Mouse (Mus musculus) monocyte, adult 5-6 weeks (primary cell): ENCODE results near the gene Pltp. TPM values are rescaled to one million over a fixed set of nuclear protein-coding genes. Genes with fewer than 3 reads are reported as not detected.
"Not testable (repeated sequence)": the region's sequence is repeated elsewhere in the genome, so short reads cannot be mapped to it uniquely, and the experiment has no call there.

ENCODE experiments used
- ATAC-seq: fragments of 153-309, 156-312 bp; replicated peaks from 2 replicates; pipeline ENCODE4 v1.8.0; 2017; ENCODE audit warnings: mild to moderate bottlenecking; ENCODE audit not compliant: low TSS enrichment, insufficient number of reproducible peaks, severe bottlenecking, poor library complexity, low FRiP score
- total RNA-seq: library from RNA; stranded (forward); fragments of 200-1000, 200-491, 200-594 nt; gene quantifications from 3 replicates; pipeline ENCODE4 v1.2.3, GENCODE M21; 2017

Pltp gene
- total RNA-seq, 1 experiment from 2014 or later, result 37.3 TPM

DNA sequence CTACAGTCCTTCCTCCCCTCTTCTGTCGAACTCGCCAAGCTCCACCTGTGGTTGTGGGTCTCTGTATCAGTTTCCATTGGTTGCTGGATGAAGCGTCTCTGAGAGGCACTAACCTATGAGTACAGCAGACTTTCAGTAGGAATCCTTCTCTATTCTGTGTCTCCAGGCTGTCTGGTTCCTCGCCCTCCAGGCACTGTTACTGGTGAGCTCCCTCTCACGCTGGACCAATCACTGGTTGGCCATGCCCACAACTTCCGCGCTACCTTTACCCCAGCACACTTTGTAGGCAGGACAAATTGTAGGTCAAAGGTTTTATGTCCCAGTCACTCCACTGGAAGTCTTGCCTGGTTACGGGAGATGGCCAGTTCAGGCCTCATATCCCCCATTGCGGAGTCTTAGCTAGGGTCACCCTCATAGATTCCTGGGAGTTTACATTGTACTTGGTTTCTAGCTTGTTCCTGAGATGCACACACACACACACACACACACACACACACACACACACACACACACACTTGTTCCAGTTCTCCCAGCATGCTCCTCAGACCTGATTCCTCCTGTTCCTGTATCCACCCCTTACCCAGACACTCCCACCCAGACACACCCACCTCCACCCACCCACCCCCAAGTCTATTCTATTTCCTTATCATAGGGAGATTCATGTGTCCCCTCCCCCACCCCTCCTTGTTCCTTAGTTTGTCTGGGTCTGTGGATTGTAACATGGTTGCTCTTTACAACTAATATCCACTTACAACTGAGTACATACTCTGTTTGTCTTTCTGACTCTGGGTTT, 2.3 kb upstream of the Pltp start:
- ATAC-seq, result no peak

DNA sequence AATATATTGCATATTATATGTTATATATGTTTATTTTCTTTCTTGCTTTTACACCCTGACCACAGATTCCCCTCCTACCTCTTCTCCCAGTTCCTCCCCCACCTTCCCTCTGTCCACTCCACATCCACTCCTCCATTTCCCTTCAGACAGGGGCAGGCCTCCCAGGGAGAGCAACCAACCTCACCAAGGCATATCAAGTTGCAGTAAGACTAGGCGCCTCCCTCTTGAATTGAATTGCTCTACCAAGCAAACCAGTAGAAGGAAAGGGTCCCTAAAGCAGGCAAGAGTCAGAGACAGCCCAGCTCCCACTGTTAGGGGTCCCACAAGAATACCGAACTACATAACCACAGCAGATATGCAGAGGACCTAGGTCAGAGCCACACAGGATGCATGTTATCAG, 1.6 kb upstream of the Pltp start:
- ATAC-seq, result no peak

DNA sequence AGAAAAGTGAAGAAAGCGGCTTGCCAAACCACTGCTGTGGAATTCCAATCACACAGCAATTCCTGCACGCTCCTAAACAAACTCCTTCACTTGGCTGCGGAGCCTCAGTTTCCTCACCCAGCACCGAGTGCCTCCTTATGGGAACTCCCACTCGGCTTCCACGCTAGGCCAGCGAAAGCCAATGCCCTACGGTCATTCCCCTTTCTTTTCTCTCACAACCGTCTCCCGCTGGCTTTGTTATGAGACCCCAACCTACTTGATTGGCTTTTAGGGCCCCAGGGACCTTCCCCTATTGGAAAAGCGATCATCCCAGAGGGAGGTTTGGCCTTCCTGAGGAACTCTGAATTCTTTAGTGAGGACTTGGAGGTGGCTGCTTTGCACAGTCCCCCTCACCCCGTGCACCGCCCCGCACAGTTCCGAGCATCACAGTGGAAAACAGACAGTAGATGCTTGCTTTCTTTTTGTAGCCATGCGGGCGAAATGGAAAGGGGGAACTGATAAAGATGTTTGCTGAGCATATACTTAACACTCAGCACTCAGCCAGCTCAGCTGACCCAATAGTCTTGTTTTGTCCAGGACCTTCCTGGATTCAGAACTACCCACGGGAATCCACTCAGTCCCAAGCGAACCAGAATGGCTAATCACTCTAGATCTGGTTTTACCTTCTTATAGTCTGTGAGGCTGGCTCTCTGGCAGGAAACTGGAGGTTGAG, 487 bp upstream of the Pltp start:
- ATAC-seq, result no peak

- ATAC-seq, result peak; percentile 13
Observed at GRCm38 (mm10) chr2:164856309-164857100, 1.0 kb downstream of the Pltp start.

DNA sequence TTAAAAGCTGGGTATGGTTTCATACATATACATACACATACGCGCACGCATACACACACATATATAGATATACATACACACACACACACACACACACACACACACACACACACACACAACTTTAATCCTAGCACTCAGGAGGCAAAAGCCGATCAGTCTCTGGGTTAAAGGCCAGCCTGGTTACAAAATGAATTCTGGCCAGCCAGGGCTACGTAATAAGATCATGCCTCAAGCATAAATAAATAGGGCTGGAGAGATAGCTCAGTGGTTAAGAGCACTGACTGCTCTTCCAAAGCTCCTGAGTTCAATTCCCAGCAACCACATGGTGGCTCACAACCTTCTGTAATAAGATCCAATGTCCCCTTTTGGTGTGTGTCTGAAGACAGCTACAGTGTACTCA, 1.9 kb downstream of the Pltp start:
- not testable (repeated sequence) for ATAC-seq

DNA sequence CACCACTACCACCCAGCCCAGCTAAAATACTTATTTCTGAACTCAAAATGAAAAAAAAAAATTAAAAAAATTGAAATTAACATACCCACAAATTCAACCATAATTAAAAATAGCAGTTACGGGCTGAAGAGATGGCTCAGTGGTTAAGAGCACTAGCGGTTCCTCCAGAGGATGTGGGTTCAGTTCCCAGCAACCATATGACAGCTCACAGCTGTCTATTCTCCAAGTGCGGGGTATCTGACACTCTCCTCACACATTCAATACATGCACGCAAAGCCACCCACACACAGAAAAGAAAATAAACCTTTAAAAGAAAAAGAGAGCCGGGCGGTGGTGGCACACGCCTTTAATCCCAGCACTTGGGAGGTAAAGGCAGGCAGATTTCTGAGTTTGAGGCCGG, 7.5 kb downstream of the Pltp start:
- no peak for ATAC-seq

- ATAC-seq, result no peak
Observed at GRCm38 (mm10) chr2:164845782-164846181, 11.7 kb downstream of the Pltp start.

GRCm38 (mm10) chr2:164835164-164835563, 22.3 kb downstream of the Pltp start:
- no peak for ATAC-seq

DNA sequence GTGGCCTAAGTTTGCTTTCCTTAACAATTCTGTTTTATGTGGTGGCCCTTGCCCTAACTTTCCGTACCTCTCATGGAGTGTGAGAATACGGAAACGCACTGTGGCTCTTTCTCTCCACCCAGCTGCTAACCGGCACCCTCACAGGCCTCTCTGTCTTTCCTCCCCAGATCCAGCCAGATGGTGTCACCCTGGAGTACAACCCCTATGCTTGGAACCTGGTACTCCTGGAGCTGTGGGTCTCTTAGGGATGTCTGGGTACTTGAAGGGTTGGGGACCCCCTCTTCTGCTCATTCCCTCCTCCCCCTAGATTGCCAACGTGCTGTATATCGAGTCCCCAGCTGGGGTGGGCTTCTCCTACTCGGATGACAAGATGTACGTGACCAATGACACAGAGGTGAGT, 23.0 kb downstream of the Pltp start:
- no peak for ATAC-seq

- peak; percentile 52 for ATAC-seq
Observed at GRCm38 (mm10) chr2:164833314-164833959, 24.1 kb downstream of the Pltp start, which contains the start of gene Neurl2. Gene Neurl2 (minus strand): TSS chr2:164833456.

GRCm38 (mm10) chr2:164832748-164833301, 24.7 kb downstream of the Pltp start, which contains the start of gene Ctsa:
Gene Ctsa (plus strand): TSS chr2:164832873.
- peak; percentile 66 for ATAC-seq

DNA sequence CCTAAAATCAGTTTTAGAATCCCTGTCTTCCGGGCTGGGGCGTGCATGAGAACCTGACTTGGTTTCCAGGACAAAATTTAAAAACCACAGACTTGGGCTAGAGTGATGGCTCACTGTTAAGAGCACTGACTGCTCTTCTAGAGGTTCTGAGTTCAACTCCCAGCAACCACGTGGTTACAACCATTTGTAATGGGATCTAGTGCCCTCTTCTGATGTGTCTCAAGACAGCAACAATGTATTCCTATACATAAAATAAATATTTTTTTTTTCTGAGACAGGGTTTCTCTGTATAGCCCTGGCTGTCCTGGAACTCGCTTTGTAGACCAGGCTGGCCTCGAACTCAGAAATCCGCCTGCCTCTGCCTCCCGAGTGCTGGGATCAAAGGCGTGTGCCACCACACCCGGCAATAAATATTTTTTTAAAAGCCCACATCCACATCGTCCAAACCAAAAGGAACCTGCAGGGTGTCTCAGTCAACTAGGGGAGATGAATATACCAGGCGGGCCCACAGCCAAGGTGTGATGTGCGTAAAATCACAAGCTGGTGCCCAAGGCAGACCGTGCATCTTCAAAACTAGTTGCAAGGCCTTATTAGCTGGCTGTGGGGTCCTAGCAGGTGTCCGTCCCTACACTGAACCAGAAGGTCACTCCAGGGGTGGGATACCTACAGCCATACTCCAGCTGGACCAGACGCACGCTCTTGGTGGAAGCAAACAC, 25.3 kb downstream of the Pltp start:
- 0 out of 2 replicates have a peak, but pooled peaks have one; percentile 0 for ATAC-seq

DNA sequence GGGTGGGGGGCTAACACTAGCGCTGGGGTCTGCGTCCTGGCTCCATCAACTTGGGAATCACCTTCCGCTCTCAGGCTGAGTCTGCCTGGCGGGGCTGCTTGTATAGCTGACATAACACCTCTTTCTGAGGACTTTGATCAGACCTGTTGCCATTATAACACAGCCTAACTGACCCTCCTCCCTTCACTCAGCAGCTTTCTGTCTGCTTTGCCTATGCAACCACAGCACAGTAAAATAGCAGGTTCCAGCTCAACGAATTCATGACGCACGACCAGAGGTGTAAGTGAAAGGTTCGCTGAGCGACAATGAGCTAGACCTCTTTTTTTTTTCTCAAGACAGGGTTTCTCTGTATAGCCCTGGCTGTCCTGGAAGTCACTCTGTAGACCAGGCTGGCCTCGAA, 26.5 kb downstream of the Pltp start:
- no peak for ATAC-seq

- no peak for ATAC-seq
Observed at GRCm38 (mm10) chr2:164829090-164829489, 28.4 kb downstream of the Pltp start.

GRCm38 (mm10) chr2:164828437-164828836, 29.1 kb downstream of the Pltp start, which contains the start of gene Spata25:
Gene Spata25 (minus strand): TSS chr2:164828537.
- ATAC-seq, result no peak

GRCm38 (mm10) chr2:164827146-164827850, 30.2 kb downstream of the Pltp start:
- ATAC-seq, result no peak

- ATAC-seq, result no peak
Observed at GRCm38 (mm10) chr2:164825521-164825920, 32.0 kb downstream of the Pltp start.
